Mouse (Mus musculus): ENCODE results near the gene Lor. TPM values are rescaled to one million over a fixed set of nuclear protein-coding genes. Genes with fewer than 3 reads are reported as not detected.

Gene Lor
- not detected in 2 replicates for total RNA-seq (2014; fragmentation: Nextera tagmentation)
- total RNA-seq (2017) = not detected in 2 replicates

GRCm38 (mm10) chr3:92083042-92083441 lies at the start of gene Lor:
Gene Lor (minus strand): TSS chr3:92083142.
- ATAC-seq (replicated peaks; ENCODE audit: low FRiP score, low TSS enrichment, poor library complexity, severe bottlenecking) = no peak

- no peak for ATAC-seq (replicated peaks; ENCODE audit: low FRiP score, low TSS enrichment, poor library complexity, severe bottlenecking)
Measured at GRCm38 (mm10) chr3:92123847-92124246, 40.9 kb upstream of the Lor start, which contains the start of gene Prr9. Gene Prr9 (minus strand): TSS chr3:92123947.

- no peak for ATAC-seq (replicated peaks; ENCODE audit: low FRiP score, low TSS enrichment, poor library complexity, severe bottlenecking)
Measured at GRCm38 (mm10) chr3:92120902-92121301, 38.0 kb upstream of the Lor start.

- ATAC-seq (replicated peaks; ENCODE audit: low FRiP score, low TSS enrichment, poor library complexity, severe bottlenecking) = no peak
Measured at GRCm38 (mm10) chr3:92117930-92118329, 35.0 kb upstream of the Lor start.

GRCm38 (mm10) chr3:92111526-92111925 lies 28.6 kb upstream of the Lor start:
- ATAC-seq (replicated peaks; ENCODE audit: low FRiP score, low TSS enrichment, poor library complexity, severe bottlenecking) = no peak

GRCm38 (mm10) chr3:92110790-92111189 lies 27.8 kb upstream of the Lor start:
- no peak for ATAC-seq (replicated peaks; ENCODE audit: low FRiP score, low TSS enrichment, poor library complexity, severe bottlenecking)

- no peak for ATAC-seq (replicated peaks; ENCODE audit: low FRiP score, low TSS enrichment, poor library complexity, severe bottlenecking)
Measured at GRCm38 (mm10) chr3:92106582-92106981, 23.6 kb upstream of the Lor start.

- peak; percentile 75 for ATAC-seq (replicated peaks; ENCODE audit: low FRiP score, low TSS enrichment, poor library complexity, severe bottlenecking)
Measured at GRCm38 (mm10) chr3:92081285-92081931, 1.5 kb downstream of the Lor start.

- ATAC-seq (replicated peaks; ENCODE audit: low FRiP score, low TSS enrichment, poor library complexity, severe bottlenecking) = peak; percentile 84
Measured at GRCm38 (mm10) chr3:92080462-92081284, 2.3 kb downstream of the Lor start.

GRCm38 (mm10) chr3:92050382-92051054 lies 32.4 kb downstream of the Lor start:
- no peak for ATAC-seq (replicated peaks; ENCODE audit: low FRiP score, low TSS enrichment, poor library complexity, severe bottlenecking)

GRCm38 (mm10) chr3:92033892-92034291 lies 49.0 kb downstream of the Lor start:
- ATAC-seq (replicated peaks; ENCODE audit: low FRiP score, low TSS enrichment, poor library complexity, severe bottlenecking) = no peak

- no peak for ATAC-seq (replicated peaks; ENCODE audit: low FRiP score, low TSS enrichment, poor library complexity, severe bottlenecking)
Measured at GRCm38 (mm10) chr3:92033203-92033602, 49.7 kb downstream of the Lor start.

Other genes starting within 250 kb of the Lor start
- gene Pglyrp3, start 68.6 kb downstream of the Lor start, total RNA-seq (2014; fragmentation: Nextera tagmentation) = not detected in 2 replicates
- gene Pglyrp3, start 68.6 kb downstream of the Lor start, total RNA-seq (2017) = not detected in 2 replicates
- gene Prr9, start 40.8 kb upstream of the Lor start, total RNA-seq (2014; fragmentation: Nextera tagmentation) = not detected in 2 replicates
- not detected in 2 replicates for gene Prr9, start 40.8 kb upstream of the Lor start, total RNA-seq (2017)
- not detected in 2 replicates for gene Lelp1, start 59.6 kb upstream of the Lor start, total RNA-seq (2014; fragmentation: Nextera tagmentation)
- gene Lelp1, start 59.6 kb upstream of the Lor start, total RNA-seq (2017) = not detected in 2 replicates
- gene Sprr2a1, start 132.7 kb upstream of the Lor start, total RNA-seq (2014; fragmentation: Nextera tagmentation) = not detected in 2 replicates
- not detected in 2 replicates for gene Sprr2a1, start 132.7 kb upstream of the Lor start, total RNA-seq (2017)
- gene Sprr2a2, start 132.8 kb upstream of the Lor start, total RNA-seq (2014; fragmentation: Nextera tagmentation) = not detected in 2 replicates
- gene Sprr2a2, start 132.8 kb upstream of the Lor start, total RNA-seq (2017) = not detected in 2 replicates
- gene Sprr2a3, start 202.3 kb upstream of the Lor start, total RNA-seq (2014; fragmentation: Nextera tagmentation) = not detected in 2 replicates
- gene Sprr2a3, start 202.3 kb upstream of the Lor start, total RNA-seq (2017) = not detected in 2 replicates
- gene Sprr2b, start 233.5 kb upstream of the Lor start, total RNA-seq (2014; fragmentation: Nextera tagmentation) = not detected in 2 replicates
- not detected in 2 replicates for gene Sprr2b, start 233.5 kb upstream of the Lor start, total RNA-seq (2017)